Mouse (Mus musculus) spleen, adult 2 months (tissue): ENCODE data around the gene Gm17535. TPM values are rescaled to one million over a fixed set of nuclear protein-coding genes. Genes with fewer than 3 reads are reported as not detected.
"Not testable (repeated sequence)": the region's sequence is repeated elsewhere in the genome, so short reads cannot be mapped to it uniquely, and the experiment has no call there.

Source experiments
- DNase-seq, 2 experiments: peaks; one replicate each; pipeline versions ENCODE4 v3.0.0 to v3.0.0-alpha.2; 2012 to 2021; ENCODE audit warnings: low spot score in 2 of 2, low read depth in 1 of 2
- H3K27ac ChIP-seq: fragments of 200-500 bp; 2 replicates; pipeline ENCODE4 v1.5.1; 2012; ENCODE audit warnings: low read length, inconsistent platforms; ENCODE audit not compliant: insufficient read depth
- H3K27me3 ChIP-seq: fragments of 200-500 bp; 2 replicates; pipeline ENCODE4 v1.6.1; 2012; ENCODE audit warnings: mild to moderate bottlenecking, moderate library complexity, low read length, inconsistent platforms; ENCODE audit not compliant: control insufficient read depth, insufficient read depth
- H3K36me3 ChIP-seq: fragments of 200-500 bp; 2 replicates; pipeline ENCODE4 v1.6.1; 2012; ENCODE audit warnings: mild to moderate bottlenecking, low read length, inconsistent platforms; ENCODE audit not compliant: control insufficient read depth, insufficient read depth
- H3K4me1 ChIP-seq: fragments of 200-500 bp; 2 replicates; pipeline ENCODE4 v1.6.1; 2011; ENCODE audit warnings: inconsistent platforms; ENCODE audit not compliant: control insufficient read depth, insufficient read depth, insufficient read length
- H3K4me3 ChIP-seq: fragments of 200-500 bp; 2 replicates; pipeline ENCODE4 v1.5.1; 2011; ENCODE audit warnings: mild to moderate bottlenecking, inconsistent platforms; ENCODE audit not compliant: insufficient read depth, insufficient read length; ENCODE audit errors: extremely low read depth
- WGBS: fragments of 180-500 bp; shearing (Covaris S2); methylation state at CpG from one replicate; pipeline ENCODE4 v1.1.7; 2018; 5-methylcytosine and 5-hydroxymethylcytosine counted together
- polyA plus RNA-seq: library from polyadenylated mRNA; depleted of rRNA; stranded (reverse); fragments of >200 nt; gene quantifications from 2 replicates; pipeline ENCODE4 v1.2.3, GENCODE M21; 2012; rRNA removed

Gene Gm17535
- not detected in 2 replicates for polyA plus RNA-seq

- DNase-seq, H3K4me3 ChIP-seq, H3K36me3 ChIP-seq, H3K27me3 ChIP-seq, H3K27ac ChIP-seq, H3K4me1 ChIP-seq: not testable (repeated sequence)
- WGBS = 81% methylated on average over 1 of the region's 8 CpGs
Measured at GRCm38 (mm10) chr9:3034299-3034698, at the start of gene Gm17535. TSS of gene Gm17535 (plus strand) at chr9:3034599.

- not testable (repeated sequence) for H3K36me3 ChIP-seq, H3K4me1 ChIP-seq, H3K27me3 ChIP-seq, H3K4me3 ChIP-seq, H3K27ac ChIP-seq
- 72% methylated on average over 12 of the region's 12 CpGs for WGBS
- peak in 1 of 2 experiments; percentile 43 for DNase-seq
Measured at GRCm38 (mm10) chr9:3000445-3000972, 33.9 kb upstream of the Gm17535 start, which contains the start of gene Gm10722. TSS of gene Gm10722 (plus strand) at chr9:3000922.

- H3K4me3 ChIP-seq, H3K27ac ChIP-seq, H3K36me3 ChIP-seq, H3K4me1 ChIP-seq, DNase-seq, H3K27me3 ChIP-seq: not testable (repeated sequence)
- 65% methylated on average over 8 of the region's 8 CpGs for WGBS
Measured at GRCm38 (mm10) chr9:3001006-3001405, 33.4 kb upstream of the Gm17535 start.

- DNase-seq = peak; percentile 26 to 91
- not testable (repeated sequence) for H3K4me1 ChIP-seq, H3K27ac ChIP-seq, H3K36me3 ChIP-seq, H3K4me3 ChIP-seq, H3K27me3 ChIP-seq
- 68% methylated on average over 9 of the region's 11 CpGs for WGBS
Measured at GRCm38 (mm10) chr9:3001948-3002659, 32.3 kb upstream of the Gm17535 start.

GRCm38 (mm10) chr9:3002794-3003396 lies 31.5 kb upstream of the Gm17535 start, which contains the start of gene Gm11168:
TSS of gene Gm11168 (plus strand) at chr9:3003346.
- H3K27me3 ChIP-seq, H3K36me3 ChIP-seq, H3K4me1 ChIP-seq, DNase-seq, H3K4me3 ChIP-seq, H3K27ac ChIP-seq: not testable (repeated sequence)
- WGBS = 72% methylated on average over 6 of the region's 14 CpGs

GRCm38 (mm10) chr9:3006179-3006578 lies 28.2 kb upstream of the Gm17535 start:
- not testable (repeated sequence) for H3K27ac ChIP-seq, H3K36me3 ChIP-seq, H3K4me3 ChIP-seq, DNase-seq, H3K4me1 ChIP-seq, H3K27me3 ChIP-seq
- 83% methylated on average over 1 of the region's 5 CpGs for WGBS

GRCm38 (mm10) chr9:3006636-3007035 lies 27.8 kb upstream of the Gm17535 start:
- DNase-seq = peak in 1 of 2 experiments; percentile 65
- not testable (repeated sequence) for H3K36me3 ChIP-seq, H3K27ac ChIP-seq, H3K4me1 ChIP-seq, H3K27me3 ChIP-seq, H3K4me3 ChIP-seq
- WGBS = 71% methylated on average over 8 of the region's 8 CpGs

GRCm38 (mm10) chr9:3007272-3007671 lies 27.1 kb upstream of the Gm17535 start:
- not testable (repeated sequence) for H3K4me1 ChIP-seq, H3K4me3 ChIP-seq, H3K27me3 ChIP-seq, H3K27ac ChIP-seq, H3K36me3 ChIP-seq
- DNase-seq = peak in 1 of 2 experiments; percentile 14
- 80% methylated on average over 8 of the region's 9 CpGs for WGBS

- H3K36me3 ChIP-seq, H3K27ac ChIP-seq, H3K4me1 ChIP-seq, H3K27me3 ChIP-seq, H3K4me3 ChIP-seq, DNase-seq: not testable (repeated sequence)
- WGBS = no CpG with 5 or more reads among the region's 5 CpGs
Measured at GRCm38 (mm10) chr9:3009331-3009730, 25.1 kb upstream of the Gm17535 start.

- H3K27me3 ChIP-seq, DNase-seq, H3K27ac ChIP-seq, H3K4me1 ChIP-seq, H3K4me3 ChIP-seq, H3K36me3 ChIP-seq: not testable (repeated sequence)
- WGBS = 78% methylated on average over 3 of the region's 7 CpGs
Measured at GRCm38 (mm10) chr9:3012054-3012621, 22.3 kb upstream of the Gm17535 start.
